Mouse (Mus musculus) spleen, postnatal 10 days (tissue): ENCODE measurements around the gene Nthl1.
A peak's percentile ranks its signal among the peaks of the same experiment; 100 is the strongest.

ENCODE experiments used
- DNase-seq, 2 experiments: peaks; one replicate each; pipeline ENCODE4 v3.0.0; 2021 to 2022; ENCODE audit warnings: low spot score in 2 of 2

Gene Nthl1

DNA sequence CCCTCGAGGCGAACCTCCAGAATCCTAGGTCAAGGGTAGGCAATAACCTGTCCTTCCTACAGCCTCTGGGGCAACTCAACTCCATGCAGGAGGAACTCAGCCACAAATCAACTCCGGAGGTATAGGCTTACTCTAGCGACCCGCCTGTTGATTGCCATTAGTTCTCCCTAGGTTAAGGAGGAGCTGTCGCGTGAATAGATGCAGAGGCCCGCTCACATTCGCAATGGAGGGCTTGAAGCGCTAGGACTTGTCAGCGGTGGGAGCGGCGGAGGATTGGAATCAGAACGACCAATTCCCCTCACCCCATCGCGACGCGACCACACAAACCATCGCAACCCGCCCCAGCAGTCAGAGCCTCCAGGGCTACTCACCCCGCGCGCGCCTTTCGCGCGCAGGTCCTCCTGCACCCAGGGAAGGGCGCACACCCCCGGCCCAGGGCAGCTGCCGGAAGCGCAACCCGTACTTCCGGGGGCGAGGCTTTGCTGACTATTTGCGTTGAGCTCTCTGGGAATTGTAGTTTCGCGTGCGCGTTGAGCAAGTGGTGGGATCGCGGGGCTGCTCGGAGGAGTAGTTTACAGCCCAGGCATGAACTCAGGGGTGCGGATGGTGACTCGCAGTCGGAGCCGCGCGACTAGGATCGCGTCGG is at the start of gene Nthl1, which contains the start of gene Tsc2:
Gene Nthl1 (plus strand): TSS at position 514 of the 646 bp plus-strand sequence.
Gene Tsc2 (minus strand): TSS at position 464 of the 646 bp plus-strand sequence.
- DNase-seq: peak; percentile 65 to 84

DNA sequence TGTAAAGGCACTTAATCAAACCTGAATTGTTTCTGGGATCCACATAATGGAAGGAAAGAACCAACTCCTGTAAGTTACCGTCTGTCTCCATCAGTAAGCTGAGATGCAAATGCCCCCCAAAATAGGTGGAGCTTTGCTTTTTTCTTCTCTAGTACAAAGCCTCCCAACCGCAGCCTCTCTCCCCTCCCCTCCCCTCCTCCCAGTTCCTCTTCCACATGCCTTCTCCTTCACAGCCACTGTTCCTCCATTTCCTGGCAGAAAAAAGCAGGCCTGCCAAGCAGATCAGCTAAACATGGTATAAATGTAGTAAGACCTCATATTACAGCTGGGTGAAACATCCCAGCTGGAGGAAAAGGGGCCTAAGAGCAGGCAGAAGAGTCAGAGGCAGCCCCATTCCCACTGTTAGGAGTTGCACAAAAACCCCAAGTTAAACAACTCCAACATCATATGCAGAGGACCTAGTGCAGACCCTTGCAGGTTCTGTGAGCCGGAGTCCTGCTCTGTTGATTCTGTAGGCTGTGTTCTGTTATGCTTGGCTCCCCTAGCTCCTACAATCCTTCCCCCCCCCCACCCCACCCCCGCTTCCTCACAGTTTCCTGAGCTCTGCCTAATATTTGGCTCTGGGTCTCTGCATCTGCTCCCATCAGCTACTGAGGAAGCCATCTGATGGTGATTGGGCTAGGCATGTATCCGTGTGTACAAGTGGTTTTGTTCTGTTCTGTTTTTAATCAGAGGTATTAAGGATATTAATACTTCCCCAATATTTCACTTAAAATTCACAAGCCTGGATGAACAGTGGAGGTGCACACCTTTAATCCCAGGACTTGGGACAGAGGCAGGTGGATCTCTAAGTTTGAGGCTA is 48.6 kb upstream of the Nthl1 start:
- no peak for DNase-seq

- no peak for DNase-seq
Measured at GRCm38 (mm10) chr17:24584520-24584919, 48.0 kb upstream of the Nthl1 start.

GRCm38 (mm10) chr17:24586532-24586931 is 45.9 kb upstream of the Nthl1 start:
- no peak for DNase-seq

- DNase-seq: no peak
Measured at GRCm38 (mm10) chr17:24590943-24591342, 41.5 kb upstream of the Nthl1 start.

- no peak for DNase-seq
Measured at GRCm38 (mm10) chr17:24591695-24592094, 40.8 kb upstream of the Nthl1 start.

GRCm38 (mm10) chr17:24593248-24593647 is 39.2 kb upstream of the Nthl1 start:
- no peak for DNase-seq

DNA sequence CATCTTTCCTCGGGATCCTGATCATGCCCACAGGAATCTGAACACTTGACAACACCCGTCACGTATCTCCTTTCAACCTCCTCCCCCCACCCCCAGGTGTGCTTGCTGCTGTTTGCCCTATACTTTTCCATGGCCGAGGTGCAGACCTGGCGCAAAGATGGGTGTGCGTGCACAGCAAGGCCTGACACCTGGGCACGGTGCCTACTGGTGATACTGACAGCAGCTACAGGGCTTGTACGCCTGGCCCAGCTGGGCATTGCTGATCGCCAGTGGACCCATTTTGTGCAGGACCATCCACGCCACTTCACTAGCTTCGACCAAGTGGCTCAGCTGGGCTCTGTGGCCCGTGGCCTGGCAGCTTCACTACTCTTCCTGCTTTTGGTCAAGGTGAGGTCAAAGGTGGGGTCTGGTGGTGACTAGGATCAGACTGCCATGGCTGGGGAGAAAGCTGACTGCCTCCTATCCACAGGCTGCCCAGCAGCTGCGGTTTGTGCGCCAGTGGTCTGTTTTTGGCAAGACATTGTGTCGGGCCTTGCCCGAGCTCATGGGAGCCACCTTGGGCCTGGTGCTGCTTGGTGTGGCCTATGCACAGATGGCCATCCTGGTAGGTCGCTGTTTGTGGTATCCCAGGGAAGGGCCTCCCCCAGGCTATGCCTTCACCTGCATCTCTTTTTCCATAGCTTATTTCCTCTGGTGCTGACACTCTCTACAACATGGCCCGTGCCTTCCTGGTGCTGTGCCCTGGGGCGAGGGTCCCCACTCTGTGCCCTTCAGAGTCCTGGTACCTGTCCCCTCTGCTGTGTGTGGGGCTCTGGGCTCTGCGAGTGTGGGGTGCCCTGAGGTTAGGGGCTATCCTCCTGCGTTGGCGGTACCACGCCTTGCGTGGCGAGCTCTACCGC is 38.2 kb upstream of the Nthl1 start:
- DNase-seq: no peak

GRCm38 (mm10) chr17:24595126-24596072 is 37.1 kb upstream of the Nthl1 start:
- DNase-seq: no peak

GRCm38 (mm10) chr17:24596073-24596466 is 36.4 kb upstream of the Nthl1 start:
- DNase-seq: no peak

GRCm38 (mm10) chr17:24596471-24597183 is 35.9 kb upstream of the Nthl1 start:
- DNase-seq: no peak

- DNase-seq: no peak
Measured at GRCm38 (mm10) chr17:24597989-24598388, 34.5 kb upstream of the Nthl1 start.

- DNase-seq: no peak
Measured at GRCm38 (mm10) chr17:24600502-24600901, 32.0 kb upstream of the Nthl1 start.

DNA sequence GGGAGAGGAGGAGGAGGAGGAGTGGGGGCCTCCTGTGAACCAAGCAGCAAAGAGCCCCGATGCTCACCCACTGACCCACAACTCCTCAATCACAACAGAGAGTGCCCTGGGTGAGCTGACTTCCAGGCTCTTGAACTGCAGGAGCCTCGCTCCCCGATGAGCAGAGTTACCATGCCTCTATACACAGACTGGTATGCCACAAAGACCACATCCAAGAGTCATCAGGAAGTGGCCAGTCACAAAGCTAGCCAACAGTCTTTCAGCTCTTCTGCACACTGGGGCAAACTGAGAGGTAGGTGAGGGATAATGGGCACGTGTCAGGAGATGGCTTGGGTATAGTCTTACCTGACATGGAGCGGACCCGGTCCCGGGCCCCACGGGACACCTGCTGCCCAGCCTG is 28.5 kb upstream of the Nthl1 start:
- no peak for DNase-seq

- no peak for DNase-seq
Measured at GRCm38 (mm10) chr17:24604557-24604956, 27.9 kb upstream of the Nthl1 start.

DNA sequence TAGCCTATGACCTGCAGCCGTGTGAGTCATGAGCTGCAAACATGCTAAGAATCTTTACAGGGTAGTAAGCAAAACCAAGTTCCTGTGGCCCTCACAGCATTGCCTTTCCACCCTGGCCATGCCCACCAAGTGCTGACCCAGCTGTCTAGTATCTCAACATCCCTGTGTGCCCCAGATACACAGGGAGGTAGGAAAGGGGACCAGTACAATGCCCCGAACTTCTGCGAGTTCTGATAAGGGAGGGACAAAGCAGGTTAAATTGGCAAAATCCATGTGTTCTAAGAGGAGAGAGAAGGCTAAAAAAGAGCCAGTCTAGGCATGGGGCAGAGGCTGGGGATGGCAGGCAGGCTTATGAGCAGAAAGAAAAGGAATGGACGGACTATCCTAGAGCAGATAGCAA is 24.1 kb upstream of the Nthl1 start:
- no peak for DNase-seq

DNA sequence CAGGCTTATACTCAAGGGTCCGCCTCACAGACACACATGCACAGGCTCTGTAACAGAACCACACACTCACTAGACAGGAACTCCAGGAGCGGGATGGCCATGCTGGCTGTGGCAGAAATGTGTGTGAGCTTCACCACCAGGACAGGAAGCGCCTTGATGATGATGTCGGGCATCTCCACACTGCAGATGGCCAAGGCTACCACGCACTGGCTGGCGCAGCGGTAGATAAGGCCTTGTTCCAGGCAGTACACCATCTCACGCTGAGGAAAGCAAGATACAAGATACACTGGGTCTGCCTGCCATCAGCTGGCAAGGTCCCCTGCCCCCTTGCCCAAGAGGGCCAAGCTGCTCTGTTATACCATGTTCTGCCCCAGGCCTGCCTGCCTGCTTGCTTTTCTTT is 23.6 kb upstream of the Nthl1 start:
- peak in 1 of 2 experiments; percentile 68 for DNase-seq

DNA sequence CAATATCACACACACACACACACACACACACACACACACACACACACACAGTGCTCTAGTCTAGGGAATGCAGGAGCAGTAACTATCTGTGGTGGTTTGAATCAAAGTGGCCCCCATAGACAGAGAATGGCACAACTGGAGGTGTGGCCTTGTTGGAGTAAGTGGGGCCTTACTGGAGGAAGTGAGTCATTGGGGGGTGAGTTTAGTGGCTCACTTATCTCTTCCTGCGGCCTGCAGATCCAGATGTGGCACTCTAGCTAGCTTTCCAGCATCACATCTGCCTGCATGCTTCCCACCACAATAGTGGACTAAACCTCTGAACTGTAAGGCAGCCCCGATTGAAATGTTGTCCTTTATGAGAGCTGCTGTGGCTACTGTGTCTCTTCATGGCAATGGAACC is 21.8 kb upstream of the Nthl1 start:
- no peak for DNase-seq

- DNase-seq: peak; percentile 56 to 63
Measured at GRCm38 (mm10) chr17:24617561-24618194, 14.8 kb upstream of the Nthl1 start.

DNA sequence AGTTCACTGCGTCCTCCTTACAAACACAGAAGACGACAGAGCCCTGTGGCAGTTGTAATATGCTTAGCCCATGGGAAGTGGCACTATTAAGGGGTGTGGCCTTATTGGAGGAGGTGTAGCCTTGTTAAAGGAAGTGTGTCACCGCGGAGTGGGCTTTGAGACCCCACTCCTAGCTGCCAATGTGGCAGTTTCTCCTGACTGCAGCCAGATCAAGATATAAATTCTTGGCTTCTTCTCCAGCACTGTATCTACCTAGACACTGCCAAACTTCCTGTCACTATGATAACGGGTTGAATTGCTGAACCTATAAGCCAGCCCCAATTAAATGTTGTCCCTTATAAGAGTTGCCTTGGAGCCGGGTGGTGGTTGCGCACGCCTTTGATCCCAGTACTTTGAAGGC is 7.0 kb upstream of the Nthl1 start:
- no peak for DNase-seq
